Mouse (Mus musculus): ENCODE results near the gene Atp6v0a4. TPM values are rescaled to one million over a fixed set of nuclear protein-coding genes. Genes with fewer than 3 reads are reported as not detected.

Gene Atp6v0a4
- polyA plus RNA-seq, 1 experiment from 2014 or later = 0.38 TPM

DNA sequence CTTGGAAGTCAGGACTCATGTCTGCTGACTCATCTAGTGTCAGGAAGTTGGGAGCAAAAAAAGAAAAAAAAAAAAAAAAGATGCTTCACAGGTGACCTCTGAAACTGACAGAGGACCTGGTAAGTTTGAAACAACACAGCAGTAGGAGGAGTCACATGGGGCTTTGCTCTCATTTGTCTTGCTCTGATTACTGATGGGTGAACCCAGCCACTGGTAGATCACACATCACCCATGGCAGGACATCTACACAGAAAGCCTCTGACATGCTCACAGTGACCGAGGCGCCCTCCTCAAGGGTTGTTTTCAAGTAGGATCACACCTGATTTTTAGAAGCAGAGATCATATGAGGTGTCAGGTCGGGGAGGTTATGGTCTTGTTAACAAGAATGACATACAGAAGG, 1.1 kb upstream of the Atp6v0a4 start:
- Histone ChIP-seq H3K9ac (ENCODE audit: low read length) (no peak overlapping the region), H3K4me1 (ENCODE audit: control insufficient read depth in 2 of 2, insufficient read depth in 2 of 2, low read length in 2 of 2) (peaks cover 12 to 13% of the 10 kb centered on the region in 2 experiments), H3K4me3 (ENCODE audit: control insufficient read depth in 1 of 2, insufficient read depth in 1 of 2, low read depth in 1 of 2, low read length in 2 of 2) (no peak overlapping the region), H3K27me3 (ENCODE audit: control insufficient read depth, insufficient read depth, low read length) (no peaks in the 10 kb centered on the region), H3K36me3 (ENCODE audit: control insufficient read depth, insufficient read depth, low read length) (peaks cover 11% of the 10 kb centered on the region; the same call in 1 of the 2 replicates), H3K27ac (replicated peaks in 1 of 2; ENCODE audit: control insufficient read depth in 1 of 2, insufficient read depth in 1 of 2, low read depth in 2 of 2, low read length in 2 of 2) (no peak overlapping the region), H3K9me3 (ENCODE audit: control insufficient read depth, low read length) (no peaks in the 10 kb centered on the region), H3K4me2 (ENCODE audit: low read length) (no peak overlapping the region)
- ATAC-seq (ENCODE audit: insufficient number of reproducible peaks, insufficient read depth, low FRiP score, low read depth) = no peak
- WGBS = 93% methylated on average over 3 of the region's 3 CpGs

DNA sequence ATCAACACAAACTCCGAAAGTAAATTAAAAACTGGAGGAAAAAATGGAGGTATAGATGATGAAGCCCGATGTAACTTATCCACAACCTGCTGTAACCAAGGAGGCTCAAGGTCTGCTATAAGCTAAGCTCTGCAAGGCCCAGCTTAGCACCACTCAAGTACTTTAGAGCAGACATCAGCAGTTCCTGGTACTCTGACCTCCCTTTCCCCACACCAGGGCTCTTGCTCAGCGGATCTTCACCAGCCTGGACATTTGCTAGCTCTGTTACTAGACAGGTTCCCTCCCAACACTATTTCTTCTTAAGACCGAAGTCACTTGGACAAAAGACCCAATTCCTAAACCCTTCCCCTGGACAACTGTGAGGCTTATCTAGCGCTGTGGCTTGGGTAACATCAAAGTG, 496 bp upstream of the Atp6v0a4 start:
- no peaks in the 10 kb centered on the region for H3K27me3 ChIP-seq (ENCODE audit: control insufficient read depth, insufficient read depth, low read length)
- no peak overlapping the region for H3K27ac ChIP-seq (replicated peaks in 1 of 2; ENCODE audit: control insufficient read depth in 1 of 2, insufficient read depth in 1 of 2, low read depth in 2 of 2, low read length in 2 of 2)
- no peak overlapping the region for H3K4me3 ChIP-seq (ENCODE audit: control insufficient read depth in 1 of 2, insufficient read depth in 1 of 2, low read depth in 1 of 2, low read length in 2 of 2)
- WGBS = 92% methylated on average over 5 of the region's 5 CpGs
- H3K4me2 ChIP-seq (ENCODE audit: low read length) = no peak overlapping the region
- H3K4me1 ChIP-seq (ENCODE audit: control insufficient read depth in 2 of 2, insufficient read depth in 2 of 2, low read length in 2 of 2) = peaks cover 12 to 13% of the 10 kb centered on the region in 2 experiments
- H3K9me3 ChIP-seq (ENCODE audit: control insufficient read depth, low read length) = no peaks in the 10 kb centered on the region
- H3K9ac ChIP-seq (ENCODE audit: low read length) = no peak overlapping the region
- H3K36me3 ChIP-seq (ENCODE audit: control insufficient read depth, insufficient read depth, low read length) = peaks cover 11% of the 10 kb centered on the region; the same call in 1 of the 2 replicates
- no peak for ATAC-seq (ENCODE audit: insufficient number of reproducible peaks, insufficient read depth, low FRiP score, low read depth)

DNA sequence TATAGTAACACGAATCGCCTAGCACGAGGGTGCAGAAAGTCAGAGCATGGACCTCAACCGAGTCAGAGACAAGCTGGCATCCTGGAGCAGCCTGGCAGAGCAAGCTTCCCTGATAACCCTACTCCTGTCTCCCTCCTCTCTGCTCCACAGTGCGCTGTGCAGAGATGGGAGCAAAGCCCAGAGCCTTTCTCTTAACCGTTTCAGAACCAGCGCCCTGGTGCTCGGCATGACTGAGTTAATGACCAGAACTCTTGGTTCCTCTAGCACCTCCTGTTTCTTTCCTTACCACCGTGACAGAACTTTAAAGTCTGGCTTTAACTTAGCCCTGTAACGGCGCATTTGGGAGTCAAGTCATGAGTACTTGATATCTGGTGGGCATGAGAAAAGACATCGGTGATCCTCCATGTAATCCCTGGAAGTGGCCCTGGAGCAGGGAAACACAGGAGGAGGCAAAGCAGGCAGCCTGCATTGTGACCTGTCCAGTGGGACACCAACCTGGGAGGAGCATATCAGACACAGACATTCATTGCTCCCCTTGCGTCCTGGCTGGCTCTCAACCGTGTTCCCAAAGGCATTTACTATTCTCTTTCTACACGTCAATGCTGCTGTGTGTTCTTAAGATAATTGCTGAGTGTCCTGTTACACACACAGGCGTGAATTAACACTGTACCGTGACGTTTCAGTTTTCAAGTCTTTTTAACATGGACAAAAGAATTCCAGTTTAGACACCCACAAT, 747 bp downstream of the Atp6v0a4 start:
- Histone ChIP-seq H3K4me3 (ENCODE audit: control insufficient read depth in 1 of 2, insufficient read depth in 1 of 2, low read depth in 1 of 2, low read length in 2 of 2) (no peak overlapping the region), H3K9me3 (ENCODE audit: control insufficient read depth, low read length) (no peaks in the 10 kb centered on the region), H3K4me2 (ENCODE audit: low read length) (no peak overlapping the region), H3K27ac (replicated peaks in 1 of 2; ENCODE audit: control insufficient read depth in 1 of 2, insufficient read depth in 1 of 2, low read depth in 2 of 2, low read length in 2 of 2) (peak overlapping the region in 1 of 2 experiments; percentile 14; a peak in 1 of 4 replicates), H3K36me3 (ENCODE audit: control insufficient read depth, insufficient read depth, low read length) (peaks cover 11% of the 10 kb centered on the region; the same call in 1 of the 2 replicates), H3K4me1 (ENCODE audit: control insufficient read depth in 2 of 2, insufficient read depth in 2 of 2, low read length in 2 of 2) (peaks cover 12 to 13% of the 10 kb centered on the region in 2 experiments), H3K27me3 (ENCODE audit: control insufficient read depth, insufficient read depth, low read length) (no peaks in the 10 kb centered on the region), H3K9ac (ENCODE audit: low read length) (no peak overlapping the region)
- 68% methylated on average over 18 of the region's 18 CpGs for WGBS
- ATAC-seq (ENCODE audit: insufficient number of reproducible peaks, insufficient read depth, low FRiP score, low read depth) = no peak

DNA sequence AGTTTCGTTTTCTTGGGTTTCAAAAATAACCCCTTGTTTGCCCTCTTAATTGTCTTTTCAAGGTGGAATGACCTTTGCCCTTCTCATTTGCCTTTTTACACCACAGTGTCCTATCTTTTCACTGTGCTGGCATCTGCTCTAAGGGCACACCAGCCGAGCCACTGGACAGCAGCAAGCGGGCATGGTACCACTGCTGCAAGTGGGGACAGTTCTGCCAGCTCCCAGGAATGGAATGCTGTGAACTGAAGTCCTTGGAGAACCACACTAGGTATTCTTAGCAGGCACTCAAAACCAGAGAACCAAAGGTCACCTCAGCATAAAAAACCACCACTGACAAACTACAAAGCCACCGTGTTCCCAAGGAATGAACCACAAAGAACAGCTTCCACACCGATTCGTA, 1.6 kb downstream of the Atp6v0a4 start:
- Histone ChIP-seq H3K9me3 (ENCODE audit: control insufficient read depth, low read length) (no peaks in the 10 kb centered on the region), H3K27me3 (ENCODE audit: control insufficient read depth, insufficient read depth, low read length) (no peaks in the 10 kb centered on the region), H3K9ac (ENCODE audit: low read length) (no peak overlapping the region), H3K4me2 (ENCODE audit: low read length) (peak overlapping the region; percentile 38), H3K4me1 (ENCODE audit: control insufficient read depth in 2 of 2, insufficient read depth in 2 of 2, low read length in 2 of 2) (peaks cover 12 to 13% of the 10 kb centered on the region in 2 experiments), H3K4me3 (ENCODE audit: control insufficient read depth in 1 of 2, insufficient read depth in 1 of 2, low read depth in 1 of 2, low read length in 2 of 2) (no peak overlapping the region), H3K27ac (replicated peaks in 1 of 2; ENCODE audit: control insufficient read depth in 1 of 2, insufficient read depth in 1 of 2, low read depth in 2 of 2, low read length in 2 of 2) (0 out of 4 replicates have a peak overlapping the region, but pooled peaks of 1 of the 2 experiments have one; percentile 14), H3K36me3 (ENCODE audit: control insufficient read depth, insufficient read depth, low read length) (0 out of 2 replicates have a peak, but pooled peaks cover 5% of the 10 kb centered on the region)
- ATAC-seq (ENCODE audit: insufficient number of reproducible peaks, insufficient read depth, low FRiP score, low read depth) = no peak
- 52% methylated on average over 6 of the region's 6 CpGs for WGBS

DNA sequence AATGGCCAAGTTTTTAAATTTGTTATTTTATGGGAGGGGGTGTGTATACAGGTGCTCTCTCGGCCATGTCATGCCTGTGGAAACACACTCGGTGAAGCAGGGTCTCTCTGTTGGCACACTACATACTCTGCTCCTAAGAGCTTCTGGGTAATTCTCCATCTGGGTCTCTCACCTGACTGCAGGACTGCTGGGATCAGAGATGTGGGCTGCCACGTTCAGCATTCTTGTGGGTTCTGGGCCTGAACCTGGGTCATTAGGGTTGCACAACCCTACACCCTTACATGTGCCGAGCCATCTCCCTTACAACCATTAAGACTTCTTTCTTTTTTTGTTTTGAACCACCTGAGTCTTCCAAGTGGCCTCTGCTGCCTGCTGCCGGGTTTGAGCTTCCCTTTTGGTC, 2.5 kb downstream of the Atp6v0a4 start:
- Histone ChIP-seq H3K27me3 (ENCODE audit: control insufficient read depth, insufficient read depth, low read length) (no peaks in the 10 kb centered on the region), H3K4me2 (ENCODE audit: low read length) (no peak overlapping the region), H3K4me1 (ENCODE audit: control insufficient read depth in 2 of 2, insufficient read depth in 2 of 2, low read length in 2 of 2) (peaks cover 12 to 13% of the 10 kb centered on the region in 2 experiments), H3K9ac (ENCODE audit: low read length) (no peak overlapping the region), H3K4me3 (ENCODE audit: control insufficient read depth in 1 of 2, insufficient read depth in 1 of 2, low read depth in 1 of 2, low read length in 2 of 2) (no peak overlapping the region), H3K36me3 (ENCODE audit: control insufficient read depth, insufficient read depth, low read length) (no peaks in the 10 kb centered on the region), H3K27ac (replicated peaks in 1 of 2; ENCODE audit: control insufficient read depth in 1 of 2, insufficient read depth in 1 of 2, low read depth in 2 of 2, low read length in 2 of 2) (no peak overlapping the region), H3K9me3 (ENCODE audit: control insufficient read depth, low read length) (no peaks in the 10 kb centered on the region)
- no peak for ATAC-seq (ENCODE audit: insufficient number of reproducible peaks, insufficient read depth, low FRiP score, low read depth)
- 85% methylated on average over 5 of the region's 5 CpGs for WGBS

DNA sequence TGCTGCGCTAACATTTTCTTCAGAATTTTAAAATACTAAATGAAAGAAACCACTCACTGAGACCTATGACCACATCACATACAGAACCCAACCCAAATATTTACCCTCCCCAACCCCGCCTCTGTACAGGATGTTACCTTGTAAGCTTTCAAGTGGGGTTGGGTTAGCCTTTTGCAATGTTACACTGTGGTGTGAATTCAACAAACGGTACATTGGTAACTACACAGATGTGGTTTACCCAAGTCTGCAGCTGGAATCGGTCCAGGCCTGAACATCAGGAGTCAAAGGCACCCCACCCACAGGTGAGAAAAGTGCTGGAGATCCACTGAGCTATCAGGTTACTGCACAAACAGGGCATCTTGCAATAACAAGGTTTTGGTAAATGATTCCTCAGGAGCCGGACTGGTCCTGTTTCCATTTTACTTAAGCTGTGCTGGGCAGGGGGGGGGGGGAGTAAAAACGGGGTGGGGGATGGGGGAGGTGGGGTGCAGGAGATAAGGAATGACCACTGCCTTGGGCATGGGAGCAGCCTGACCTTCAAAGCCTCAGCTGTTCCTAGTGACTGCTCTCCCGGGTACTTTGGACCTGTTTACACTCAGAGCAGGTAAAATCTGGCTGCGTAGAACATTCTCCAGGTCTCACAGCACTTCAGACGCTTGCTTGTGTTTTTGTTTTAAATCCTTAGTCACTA, 3.6 kb downstream of the Atp6v0a4 start:
- Histone ChIP-seq H3K27ac (replicated peaks in 1 of 2; ENCODE audit: control insufficient read depth in 1 of 2, insufficient read depth in 1 of 2, low read depth in 2 of 2, low read length in 2 of 2) (no peak overlapping the region), H3K4me1 (ENCODE audit: control insufficient read depth in 2 of 2, insufficient read depth in 2 of 2, low read length in 2 of 2) (peaks cover 12 to 13% of the 10 kb centered on the region in 2 experiments), H3K27me3 (ENCODE audit: control insufficient read depth, insufficient read depth, low read length) (no peaks in the 10 kb centered on the region), H3K9ac (ENCODE audit: low read length) (no peak overlapping the region), H3K4me2 (ENCODE audit: low read length) (no peak overlapping the region), H3K9me3 (ENCODE audit: control insufficient read depth, low read length) (no peaks in the 10 kb centered on the region), H3K4me3 (ENCODE audit: control insufficient read depth in 1 of 2, insufficient read depth in 1 of 2, low read depth in 1 of 2, low read length in 2 of 2) (no peak overlapping the region), H3K36me3 (ENCODE audit: control insufficient read depth, insufficient read depth, low read length) (no peaks in the 10 kb centered on the region)
- 66% methylated on average over 8 of the region's 9 CpGs for WGBS
- no peak for ATAC-seq (ENCODE audit: insufficient number of reproducible peaks, insufficient read depth, low FRiP score, low read depth)

DNA sequence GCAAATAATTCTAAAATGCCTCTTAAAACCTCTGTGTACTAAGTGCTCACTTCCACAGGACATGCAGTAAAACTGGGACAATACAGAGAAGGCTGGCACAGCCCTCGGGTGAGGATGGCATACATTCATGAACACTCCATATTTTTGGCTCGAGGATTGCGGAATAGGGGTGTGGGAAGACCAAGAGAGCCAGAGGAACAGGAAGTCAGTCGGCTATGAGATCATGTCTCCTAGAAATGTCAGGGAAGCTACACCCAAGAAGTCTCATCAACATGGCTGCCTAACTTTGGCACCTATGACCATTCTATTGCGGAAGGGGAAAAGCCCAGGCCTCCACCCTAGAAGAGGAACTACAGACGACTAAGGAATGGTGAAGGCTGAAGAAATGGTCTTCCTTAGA, 6.0 kb downstream of the Atp6v0a4 start:
- Histone ChIP-seq H3K27me3 (ENCODE audit: control insufficient read depth, insufficient read depth, low read length) (no peaks in the 10 kb centered on the region), H3K4me2 (ENCODE audit: low read length) (no peak overlapping the region), H3K4me1 (ENCODE audit: control insufficient read depth in 2 of 2, insufficient read depth in 2 of 2, low read length in 2 of 2) (peaks cover 7 to 9% of the 10 kb centered on the region in 2 experiments), H3K9ac (ENCODE audit: low read length) (no peak overlapping the region), H3K4me3 (ENCODE audit: control insufficient read depth in 1 of 2, insufficient read depth in 1 of 2, low read depth in 1 of 2, low read length in 2 of 2) (no peak overlapping the region), H3K9me3 (ENCODE audit: control insufficient read depth, low read length) (no peaks in the 10 kb centered on the region), H3K36me3 (ENCODE audit: control insufficient read depth, insufficient read depth, low read length) (no peaks in the 10 kb centered on the region), H3K27ac (replicated peaks in 1 of 2; ENCODE audit: control insufficient read depth in 1 of 2, insufficient read depth in 1 of 2, low read depth in 2 of 2, low read length in 2 of 2) (no peak overlapping the region)
- no peak for ATAC-seq (ENCODE audit: insufficient number of reproducible peaks, insufficient read depth, low FRiP score, low read depth)
- WGBS = 80% methylated on average over 6 of the region's 6 CpGs
